Mouse (Mus musculus): ENCODE results near the gene Hrc.

DNA sequence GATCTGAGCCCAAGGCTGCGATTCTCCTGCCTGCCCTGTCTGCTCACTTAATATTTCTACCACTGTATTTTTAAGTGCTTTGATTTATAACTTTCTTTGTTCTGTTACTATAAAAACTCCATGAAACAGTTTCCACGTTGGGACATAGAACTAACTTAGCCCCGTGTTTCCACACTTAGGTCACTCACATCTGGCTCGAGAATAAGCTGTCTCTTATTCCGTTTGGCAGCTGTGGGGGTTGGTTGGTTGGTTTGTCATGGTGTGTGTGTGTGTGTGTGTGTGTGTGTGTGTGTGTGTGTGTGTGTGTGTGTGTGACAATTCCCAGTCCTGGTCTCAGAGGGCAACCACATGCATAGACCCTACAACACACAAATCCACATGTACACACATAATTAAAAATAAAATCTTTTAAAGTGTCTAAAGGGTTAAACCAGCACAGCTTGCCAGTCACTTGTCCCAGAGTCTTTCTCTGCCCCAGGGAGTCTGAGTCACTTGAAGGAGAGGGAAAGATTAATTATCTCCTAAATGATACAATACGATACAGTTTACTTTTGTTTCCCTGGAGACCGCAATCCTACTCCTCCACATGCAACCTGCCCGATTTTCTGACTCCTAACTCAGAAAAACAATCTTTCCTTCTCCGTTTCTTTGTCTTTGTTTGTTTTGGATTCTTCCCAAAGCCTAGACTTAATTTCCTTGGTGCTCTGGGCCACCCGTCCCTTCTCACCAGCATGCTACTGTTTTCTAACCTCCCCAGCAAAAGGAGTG is 22.2 kb upstream of the Hrc start:
- TF ChIP-seq POU5F1 (IDR thresholded peaks at IDR 0.05; ENCODE audit: borderline replicate concordance, low read length) = no peak
- TF ChIP-seq CTCF (conservative IDR thresholded peaks at IDR 0.05; ENCODE audit: low read length) = no peak

Measured in E14TG2a.4 (cell line).